Mouse (Mus musculus): ENCODE data around the gene Irak3. TPM values are rescaled to one million over a fixed set of nuclear protein-coding genes. Genes with fewer than 3 reads are reported as not detected.

Gene Irak3
- not detected in 2 replicates for polyA plus RNA-seq (2012)

DNA sequence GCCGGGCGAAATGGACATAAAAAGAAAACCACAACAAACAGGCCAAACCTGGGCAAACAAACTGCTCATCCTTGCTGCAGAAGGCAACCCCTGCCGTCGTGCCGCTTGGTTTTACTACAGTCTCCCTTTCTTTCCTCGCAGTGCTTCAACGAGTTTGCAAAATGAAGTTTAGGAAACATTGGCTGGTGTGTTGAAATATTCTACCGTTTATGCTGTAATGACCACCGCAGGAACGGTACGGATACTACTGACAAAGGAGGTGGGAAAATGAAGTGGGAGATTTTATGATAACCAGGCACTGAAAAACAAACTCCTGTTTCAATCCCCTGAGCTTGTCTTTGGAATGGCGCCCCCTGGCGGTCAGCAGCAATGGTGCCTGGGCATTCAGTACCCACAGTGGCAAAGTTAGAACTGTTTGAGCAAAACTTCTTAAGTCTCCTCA, at the start of gene Irak3:
Gene Irak3 (minus strand): TSS at position 170 of the 442 bp plus-strand sequence.
- TF ChIP-seq GATA1 (IDR thresholded peaks at IDR 0.05; ENCODE audit: low read length) = no peak

- TF ChIP-seq GATA1 (IDR thresholded peaks at IDR 0.05; ENCODE audit: low read length) = no peak
These were observed 49.2 kb upstream of the Irak3 start for GRCm38 (mm10) chr10:120250911-120251683.

DNA sequence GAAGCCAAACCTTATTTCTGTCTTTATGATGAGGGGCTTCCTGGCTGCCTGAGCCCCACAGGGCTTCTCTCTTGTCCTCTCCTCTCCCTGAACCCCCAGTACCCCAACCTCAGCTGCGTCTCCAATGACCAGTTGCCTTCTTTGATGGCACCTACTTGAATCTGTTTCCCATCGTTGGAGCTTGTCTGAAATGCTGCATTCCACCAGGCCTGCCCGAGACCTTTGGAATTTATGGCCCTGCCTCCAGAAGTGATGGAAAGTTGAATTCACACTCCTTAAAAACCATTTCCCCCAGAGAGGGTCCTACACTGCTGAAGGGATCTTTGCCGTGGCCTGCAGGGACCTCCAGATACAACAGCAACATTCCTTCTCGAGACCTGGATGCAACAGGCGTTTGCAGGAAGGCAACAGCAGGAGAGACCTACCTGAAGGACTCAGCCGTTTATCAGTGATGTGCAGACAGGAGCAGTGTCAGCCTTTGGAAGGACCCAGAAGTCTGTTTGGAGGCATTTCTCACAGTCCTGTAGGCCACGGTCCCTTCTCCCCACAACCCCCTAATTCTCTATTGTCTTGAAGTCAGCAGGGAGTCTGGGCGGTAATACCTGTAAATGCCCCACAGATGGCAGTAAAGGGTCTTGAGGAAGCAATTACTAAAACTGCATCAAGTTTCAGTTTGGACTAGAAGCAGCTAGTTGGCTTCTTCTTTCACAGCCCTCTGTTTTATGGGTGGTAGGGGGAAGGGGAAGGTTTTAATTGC, 45.2 kb upstream of the Irak3 start:
- no peak for TF ChIP-seq GATA1 (IDR thresholded peaks at IDR 0.05; ENCODE audit: low read length)

DNA sequence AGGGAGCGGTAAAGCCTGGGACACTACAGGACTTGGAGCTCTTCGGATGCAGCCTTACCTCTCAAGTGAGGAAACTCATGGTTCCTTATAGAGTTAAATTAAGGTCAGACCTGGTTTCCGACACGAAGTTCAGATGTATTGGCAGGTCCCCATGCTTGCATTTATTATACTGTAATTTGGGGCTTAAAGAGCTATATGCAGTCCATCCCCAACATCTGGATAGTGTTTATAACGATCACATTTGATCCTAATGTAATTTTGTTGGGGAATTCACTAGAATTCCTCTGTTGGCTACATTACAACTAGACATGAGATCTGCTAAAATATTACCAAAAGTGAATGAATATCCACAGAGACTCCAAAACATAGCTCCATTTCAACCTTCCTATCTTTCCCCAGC, 43.8 kb upstream of the Irak3 start:
- TF ChIP-seq GATA1 (IDR thresholded peaks at IDR 0.05; ENCODE audit: low read length) = no peak

- TF ChIP-seq GATA1 (IDR thresholded peaks at IDR 0.05; ENCODE audit: low read length) = no peak
These were observed 40.5 kb upstream of the Irak3 start for GRCm38 (mm10) chr10:120242421-120242820.

GRCm38 (mm10) chr10:120239476-120239875, 37.5 kb upstream of the Irak3 start:
- TF ChIP-seq GATA1 (IDR thresholded peaks at IDR 0.05; ENCODE audit: low read length) = no peak

GRCm38 (mm10) chr10:120238241-120238640, 36.3 kb upstream of the Irak3 start:
- TF ChIP-seq GATA1 (IDR thresholded peaks at IDR 0.05; ENCODE audit: low read length) = no peak

GRCm38 (mm10) chr10:120236855-120237254, 34.9 kb upstream of the Irak3 start:
- TF ChIP-seq GATA1 (IDR thresholded peaks at IDR 0.05; ENCODE audit: low read length) = no peak

- no peak for TF ChIP-seq GATA1 (IDR thresholded peaks at IDR 0.05; ENCODE audit: low read length)
These were observed 31.9 kb upstream of the Irak3 start for GRCm38 (mm10) chr10:120233655-120234367.

DNA sequence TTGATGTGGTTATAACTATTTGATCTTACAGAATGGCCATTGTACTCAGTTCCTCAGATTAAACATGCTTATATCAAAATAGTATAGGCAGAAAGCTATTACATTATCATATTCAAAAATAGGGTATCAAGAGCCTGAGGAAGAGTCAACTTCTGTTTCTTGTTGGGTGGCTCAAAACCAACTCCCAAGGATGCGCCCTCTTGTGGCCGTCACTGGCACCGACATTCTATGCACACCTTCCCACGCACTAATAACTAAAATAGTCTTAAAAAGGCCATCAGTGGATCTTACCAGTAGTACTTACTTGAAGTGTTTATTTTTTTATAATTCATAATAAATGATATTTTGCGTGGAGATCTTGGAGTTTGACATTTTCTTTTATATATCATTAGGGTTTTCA, 29.8 kb upstream of the Irak3 start:
- TF ChIP-seq GATA1 (IDR thresholded peaks at IDR 0.05; ENCODE audit: low read length) = no peak

GRCm38 (mm10) chr10:120226871-120227661, 25.1 kb upstream of the Irak3 start, which contains the start of gene Llph:
Gene Llph, plus strand, starts transcription at chr10:120227070.
- TF ChIP-seq GATA1 (IDR thresholded peaks at IDR 0.05; ENCODE audit: low read length) = no peak

DNA sequence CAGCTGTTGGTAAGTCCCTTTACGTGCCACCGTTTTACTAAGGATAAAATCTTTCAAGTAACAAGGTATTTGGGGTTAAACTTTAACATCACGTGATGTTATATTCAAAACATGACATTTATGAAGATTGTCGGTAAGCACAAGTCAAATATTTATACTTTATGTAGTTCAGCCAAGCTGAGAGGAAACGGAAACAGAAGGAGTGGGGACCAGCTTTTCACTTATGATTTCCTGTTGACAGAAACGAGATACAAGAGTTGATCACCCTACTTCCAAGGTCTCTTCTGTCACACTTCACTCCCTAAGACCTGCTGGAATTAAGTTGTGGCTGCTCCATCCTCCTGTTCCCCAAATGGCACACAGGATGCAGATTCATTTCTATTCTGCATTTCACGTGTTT, 18.8 kb upstream of the Irak3 start:
- no peak for TF ChIP-seq GATA1 (IDR thresholded peaks at IDR 0.05; ENCODE audit: low read length)

GRCm38 (mm10) chr10:120219578-120220359, 17.8 kb upstream of the Irak3 start:
- TF ChIP-seq GATA1 (IDR thresholded peaks at IDR 0.05; ENCODE audit: low read length) = no peak

DNA sequence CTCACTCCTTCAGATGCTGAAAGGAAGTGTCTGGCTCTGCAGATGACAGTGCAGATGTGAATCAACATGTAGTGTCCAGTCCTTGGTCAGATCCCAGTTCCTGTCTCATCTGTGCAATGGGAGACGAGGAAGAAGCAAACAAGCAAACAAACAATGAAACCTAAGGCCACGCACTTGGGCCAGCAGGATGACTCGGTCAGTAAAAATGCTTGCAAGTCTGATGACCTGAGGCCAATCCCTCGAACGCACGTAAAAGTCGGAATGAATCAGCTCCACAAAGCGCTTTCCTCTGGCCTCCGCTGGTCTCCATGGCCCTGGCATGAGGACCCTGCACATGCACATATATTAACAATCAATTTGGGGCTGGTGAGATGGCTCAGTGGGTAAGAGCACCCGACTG, 17.1 kb upstream of the Irak3 start:
- TF ChIP-seq GATA1 (IDR thresholded peaks at IDR 0.05; ENCODE audit: low read length) = no peak
